Mouse (Mus musculus) heart, postnatal 10 days (tissue): Measurements from ENCODE around the gene Olfr138. TPM values are rescaled to one million over a fixed set of nuclear protein-coding genes. Genes with fewer than 3 reads are reported as not detected.

ENCODE experiments used
- DNase-seq, 2 experiments: peaks; one replicate each; pipeline ENCODE4 v3.0.0; 2021
- intact Hi-C: fragments of 180-260 bp; cut with DNase I; formaldehyde crosslinking; loops from one replicate; pipeline ENCODE4 v1.15.1; 2025
- total RNA-seq, 2 experiments: library from RNA; stranded (reverse); gene quantifications; 2 replicates each; pipeline ENCODE4 v1.2.3; 2021

Olfr138 gene
- total RNA-seq = not detected

GRCm38 (mm10) chr17:38260735-38261134 lies at the start of gene Olfr138:
Olfr138 (plus strand) TSS chr17:38261035.
- intact Hi-C loops = no loop called here
- DNase-seq = no peak

GRCm38 (mm10) chr17:38307470-38307869 lies 46.6 kb downstream of the Olfr138 start, which contains the start of gene Olfr137:
Olfr137 (minus strand) TSS chr17:38307570.
- DNase-seq = no peak
- intact Hi-C loops = no loop called here

Other genes starting within 250 kb of the Olfr138 start
- not detected for gene Olfr129, start 201.0 kb upstream of the Olfr138 start, total RNA-seq
- not detected for gene Olfr130, start 197.1 kb upstream of the Olfr138 start, total RNA-seq
- gene Olfr131, start 172.3 kb upstream of the Olfr138 start, total RNA-seq = not detected
- not detected for gene Olfr132, start 126.5 kb upstream of the Olfr138 start, total RNA-seq
- gene Olfr133, start 115.8 kb upstream of the Olfr138 start, total RNA-seq = not detected
- not detected for gene Olfr134, start 89.6 kb upstream of the Olfr138 start, total RNA-seq
- gene Olfr135, start 56.7 kb upstream of the Olfr138 start, total RNA-seq = not detected
- not detected for gene Olfr137, start 46.5 kb downstream of the Olfr138 start, total RNA-seq
- gene Olfr136, start 68.8 kb downstream of the Olfr138 start, total RNA-seq = not detected
- gene Esp36, start 159.2 kb downstream of the Olfr138 start, total RNA-seq = not detected